Mouse (Mus musculus) B cell, adult 2 months (primary cell): ENCODE results near the gene Pum3.
"Not testable (repeated sequence)": the region's sequence is repeated elsewhere in the genome, so short reads cannot be mapped to it uniquely, and the experiment has no call there.

ENCODE experiments used
- DNase-seq, 2 experiments: peaks; one replicate each; pipeline ENCODE4 v3.0.0; 2022

The Pum3 gene

DNA sequence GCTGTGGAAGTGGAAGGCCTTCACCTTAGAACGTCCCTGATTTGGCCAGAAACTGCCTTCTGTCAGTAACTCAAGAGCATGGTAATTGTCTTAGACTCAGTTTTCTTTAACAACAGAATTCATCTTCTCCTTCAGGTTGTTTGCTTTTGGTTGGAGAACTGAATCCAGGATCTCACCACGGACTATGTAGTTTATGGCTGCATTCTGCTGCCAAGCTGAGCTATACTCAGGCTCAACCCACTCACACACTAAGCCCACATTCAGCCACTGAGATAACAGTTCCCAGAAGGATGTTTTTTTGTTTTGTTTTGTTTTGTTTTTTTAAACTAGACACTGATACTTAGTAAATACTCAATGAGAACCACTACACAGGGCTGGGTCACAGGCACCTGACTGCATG, 38.3 kb downstream of the Pum3 start:
- no peak for DNase-seq

DNA sequence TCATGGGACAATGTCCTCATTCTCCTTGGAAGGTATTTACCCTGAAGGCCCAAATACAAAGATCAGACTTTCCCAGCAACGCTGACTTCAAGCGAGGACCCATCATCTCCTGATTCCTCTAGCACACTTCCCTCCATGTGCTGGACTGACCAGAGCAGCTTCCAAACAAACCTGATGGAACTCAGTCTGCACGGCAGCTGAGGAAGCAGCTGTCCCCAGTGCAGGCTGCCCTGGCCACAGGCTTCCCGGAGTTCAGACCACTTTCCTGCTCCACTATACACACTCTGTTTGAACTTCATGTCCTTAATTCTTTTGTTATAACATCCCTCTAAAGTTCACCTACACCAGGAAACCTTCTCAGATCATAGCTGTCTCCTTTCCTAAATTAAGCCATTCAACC, 40.1 kb downstream of the Pum3 start:
- not testable (repeated sequence) for DNase-seq

GRCm38 (mm10) chr19:27385304-27385703, 44.3 kb downstream of the Pum3 start:
- DNase-seq = no peak

DNA sequence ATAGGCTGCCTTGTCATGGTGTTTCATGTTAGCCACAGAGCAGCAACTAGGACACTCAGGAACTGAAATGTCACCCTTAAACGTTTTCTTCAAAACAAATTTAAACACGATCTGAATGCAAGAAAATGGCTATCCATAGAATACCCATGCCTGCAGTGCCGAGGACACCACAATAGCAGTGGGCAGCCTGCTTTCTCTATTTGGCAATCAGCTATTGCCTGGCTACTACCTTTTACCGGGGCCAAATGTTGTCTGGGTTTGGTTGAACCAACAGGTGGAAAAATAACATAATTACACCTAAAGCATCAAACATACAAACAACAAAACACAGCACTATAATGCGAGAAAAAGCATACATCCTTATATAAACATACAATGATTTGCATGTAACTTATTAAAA, 46.4 kb downstream of the Pum3 start:
- no peak for DNase-seq

DNA sequence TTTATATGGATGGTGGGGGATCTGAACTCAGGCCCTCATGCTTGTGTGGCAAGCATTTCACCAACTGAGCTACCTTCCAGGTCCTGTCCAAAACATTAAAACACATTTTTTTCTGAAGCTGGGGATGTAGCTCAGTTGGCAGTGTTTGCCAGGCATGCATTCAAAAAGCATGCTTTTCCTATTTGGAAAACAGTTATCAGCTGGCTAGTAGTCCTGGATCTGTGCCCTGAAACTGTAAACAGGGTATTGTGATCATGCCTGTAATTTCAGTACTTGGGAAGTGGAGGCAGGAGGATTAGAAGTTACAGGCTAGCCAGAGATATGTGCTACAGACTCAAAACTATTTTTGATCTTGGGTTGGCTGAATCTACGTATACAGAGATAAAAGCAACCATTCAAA, 47.5 kb downstream of the Pum3 start:
- DNase-seq = no peak

- no peak for DNase-seq
Measured at GRCm38 (mm10) chr19:27379712-27380401, 49.8 kb downstream of the Pum3 start.

- no peak for DNase-seq
Measured at GRCm38 (mm10) chr19:27370784-27371183, 58.8 kb downstream of the Pum3 start.

- DNase-seq = no peak
Measured at GRCm38 (mm10) chr19:27370174-27370573, 59.5 kb downstream of the Pum3 start.

DNA sequence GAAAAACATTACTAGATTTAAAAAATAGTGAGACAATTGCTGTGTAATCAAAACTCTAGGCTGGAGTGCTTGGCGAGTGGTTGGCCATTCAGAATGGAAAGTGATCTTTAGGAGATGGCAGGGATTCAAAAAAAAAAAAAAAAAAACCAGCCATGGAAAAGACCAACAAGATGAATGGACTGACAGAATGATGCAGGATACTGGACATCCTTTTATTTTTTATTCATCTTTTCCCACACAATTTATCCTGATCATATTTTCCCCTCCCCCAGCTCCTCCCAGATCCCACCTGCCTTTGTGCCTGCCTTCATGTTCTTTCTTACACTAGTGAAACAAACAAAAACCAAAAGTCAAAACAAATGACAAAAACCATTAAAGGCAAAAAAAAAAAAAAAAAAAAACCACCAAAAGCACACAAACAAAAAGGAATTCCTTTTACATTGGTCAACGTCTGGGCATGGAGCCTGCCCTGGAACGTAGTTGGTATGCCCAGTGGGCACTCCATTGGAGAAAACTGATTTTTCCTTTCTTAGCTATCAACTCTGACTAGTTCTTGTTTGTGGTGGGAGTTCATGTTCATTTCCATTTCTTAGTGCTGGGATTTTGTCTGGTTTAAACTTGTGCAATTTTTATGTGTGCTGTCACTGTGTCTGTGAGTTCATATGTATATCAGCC, 60.0 kb downstream of the Pum3 start:
- no peak for DNase-seq

GRCm38 (mm10) chr19:27366113-27366746, 63.4 kb downstream of the Pum3 start:
- DNase-seq = no peak

GRCm38 (mm10) chr19:27364521-27364931, 65.1 kb downstream of the Pum3 start:
- no peak for DNase-seq

DNA sequence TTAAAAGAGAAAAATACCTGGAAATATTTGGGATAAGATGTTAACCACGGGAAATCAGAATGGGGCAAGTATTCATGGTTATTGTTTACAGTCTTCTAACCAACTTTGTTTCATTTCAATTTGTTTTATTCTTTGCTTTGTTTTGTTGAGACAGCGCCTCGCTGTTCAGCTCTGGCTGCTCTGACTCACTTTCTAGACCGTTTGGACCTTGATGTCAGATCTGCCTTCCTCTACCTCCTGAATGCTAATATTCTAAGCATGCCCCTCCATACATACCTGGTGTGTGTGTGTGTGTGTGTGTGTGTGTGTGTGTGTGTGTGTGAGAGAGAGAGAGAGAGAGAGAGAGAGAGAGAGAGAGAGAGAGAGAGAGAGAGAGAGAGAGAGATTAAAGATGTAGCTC, 65.7 kb downstream of the Pum3 start:
- DNase-seq = no peak

DNA sequence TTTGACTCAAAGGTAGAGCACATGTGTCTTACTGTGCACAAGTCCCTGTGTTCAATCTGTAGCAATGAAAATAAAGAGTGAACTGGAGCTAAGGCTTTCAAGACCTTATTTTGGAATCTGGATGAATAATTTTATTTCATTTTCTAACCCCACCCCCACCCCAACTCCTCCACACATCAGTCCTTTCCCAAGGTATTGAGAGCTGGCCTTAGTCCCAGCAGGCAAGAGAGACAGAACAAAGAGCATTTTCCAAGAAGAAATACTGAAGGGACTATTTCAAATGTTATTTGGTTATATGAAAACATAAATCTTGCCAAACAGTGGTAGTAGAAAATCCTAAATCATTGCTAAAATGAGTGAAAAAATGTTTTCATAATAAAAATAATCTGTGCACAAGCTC, 69.2 kb downstream of the Pum3 start:
- no peak for DNase-seq

DNA sequence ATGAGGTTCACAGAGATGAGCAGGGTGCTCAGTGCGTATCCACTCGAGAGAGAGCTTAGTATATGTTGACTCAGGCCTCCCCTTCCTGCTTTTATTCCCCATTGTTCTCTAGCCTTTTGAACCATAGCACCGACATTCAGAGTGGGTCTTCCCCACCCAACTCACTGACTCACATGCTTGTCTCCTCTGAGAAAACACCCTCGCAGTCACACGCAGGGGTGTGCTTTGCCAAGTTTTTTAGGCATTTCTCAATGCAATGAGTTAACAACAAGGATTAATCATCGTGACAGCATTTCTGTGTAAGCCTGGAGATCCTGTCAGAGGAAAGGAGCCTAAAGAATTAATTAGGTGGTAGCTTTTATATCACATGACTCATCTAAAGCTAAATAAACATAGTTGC, 77.9 kb downstream of the Pum3 start:
- no peak for DNase-seq

DNA sequence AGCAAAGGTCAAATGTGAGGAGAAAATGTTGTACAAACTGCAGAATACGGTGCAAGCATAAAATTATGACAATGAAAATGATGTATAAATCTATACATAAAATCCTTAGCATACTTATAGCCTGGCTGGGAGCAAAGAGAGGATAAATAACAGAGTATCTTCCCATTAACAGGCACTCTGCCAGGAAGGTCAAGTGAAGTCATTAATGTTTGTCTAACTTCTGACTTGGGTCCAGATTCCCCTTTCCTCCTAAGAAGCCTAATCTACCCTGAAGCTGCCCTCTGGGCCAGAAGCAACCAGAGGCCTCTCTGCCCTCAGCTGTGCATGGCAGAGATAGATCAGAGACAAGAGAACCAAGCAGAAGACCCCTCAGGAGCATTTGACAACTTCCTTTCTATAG, 83.1 kb downstream of the Pum3 start:
- DNase-seq = no peak
